Mouse (Mus musculus) E14TG2a.4 (cell line): ENCODE measurements around the gene Ebna1bp2.

Source experiments
- H3K27me3 ChIP-seq: 2 replicates; pipeline ENCODE4 v1.6.1; 2014; ENCODE audit warnings: low read length, control low read depth; ENCODE audit not compliant: insufficient read depth
- H3K36me3 ChIP-seq: 2 replicates; pipeline ENCODE4 v1.6.1; 2014; ENCODE audit warnings: low read length, control low read depth; ENCODE audit not compliant: insufficient read depth
- H3K4me1 ChIP-seq: replicated peaks from 2 replicates; pipeline ENCODE4 v1.6.1; 2014; ENCODE audit warnings: low read depth, low read length, control low read depth
- H3K4me3 ChIP-seq: replicated peaks from 2 replicates; pipeline ENCODE4 v1.5.1; 2014; ENCODE audit warnings: mild to moderate bottlenecking, low read length
- H3K9me3 ChIP-seq: 2 replicates; pipeline ENCODE4 v1.6.1; 2014; ENCODE audit warnings: low read length, control low read depth
- CTCF ChIP-seq: conservative IDR thresholded peaks from 2 replicates; pipeline ENCODE4 v1.5.1; 2014; ENCODE audit warnings: low read length
- NANOG ChIP-seq: IDR thresholded peaks from 2 replicates; pipeline ENCODE4 v1.6.1; 2014; ENCODE audit warnings: borderline replicate concordance, low read length, mixed read lengths
- POU5F1 ChIP-seq: IDR thresholded peaks from 2 replicates; pipeline ENCODE4 v1.6.1; 2014; ENCODE audit warnings: low read length, borderline replicate concordance

The Ebna1bp2 gene

DNA sequence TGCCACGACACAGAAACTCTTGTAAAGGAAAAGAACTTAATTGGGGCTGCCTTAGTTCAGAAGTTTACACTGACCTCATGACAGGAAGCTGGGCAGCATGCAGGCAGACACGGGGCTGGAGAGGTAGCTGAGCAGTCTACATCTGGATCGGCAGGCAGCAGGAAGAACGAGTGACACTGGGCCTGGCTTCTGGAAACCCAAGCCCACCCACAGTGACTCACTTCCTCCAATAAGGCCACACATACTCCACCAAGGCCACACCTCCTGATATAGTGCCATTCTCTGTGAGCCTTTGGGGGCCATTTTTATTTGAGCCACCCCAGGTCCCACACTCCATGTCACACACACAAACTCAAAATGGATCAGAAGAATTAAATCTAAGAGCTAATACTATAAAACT lies 16.5 kb upstream of the Ebna1bp2 start:
- H3K9me3 ChIP-seq: peaks cover 21% of the 10 kb centered on the region
- peaks cover 8% of the 10 kb centered on the region for H3K4me1 ChIP-seq
- peaks cover 15% of the 10 kb centered on the region for H3K27me3 ChIP-seq
- TF ChIP-seq CTCF (no peak), NANOG (no peak), POU5F1 (no peak)
- H3K4me3 ChIP-seq: no peak overlapping the region
- H3K36me3 ChIP-seq: no peaks in the 10 kb centered on the region

DNA sequence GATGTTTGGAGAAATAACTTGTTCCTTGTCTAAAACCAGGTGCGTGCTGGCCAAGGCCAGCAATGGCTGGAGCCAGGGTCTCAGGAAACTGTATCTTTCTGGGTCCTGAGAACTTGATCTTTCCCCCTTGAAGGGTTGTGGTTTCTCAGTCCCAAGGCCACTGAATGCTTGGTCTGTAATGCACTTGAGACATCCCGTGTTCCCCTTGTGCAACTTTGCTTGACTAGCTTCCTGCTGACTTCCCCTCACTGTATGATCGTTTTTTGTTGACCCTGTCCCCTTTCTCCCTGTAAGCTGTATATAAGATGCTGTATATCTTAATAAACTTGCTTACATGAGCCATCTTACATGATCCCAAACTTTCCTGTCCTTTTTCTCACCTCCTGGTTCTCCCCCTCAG lies 10.8 kb upstream of the Ebna1bp2 start:
- Histone ChIP-seq H3K4me1 (peaks cover 5% of the 10 kb centered on the region; the same call in 1 of the 2 replicates), H3K4me3 (no peak overlapping the region), H3K9me3 (no peaks in the 10 kb centered on the region), H3K27me3 (peaks cover 26% of the 10 kb centered on the region), H3K36me3 (no peaks in the 10 kb centered on the region)
- TF ChIP-seq CTCF (no peak), POU5F1 (no peak), NANOG (no peak)

- peaks cover 5% of the 10 kb centered on the region; the same call in 1 of the 2 replicates for H3K4me1 ChIP-seq
- no peak overlapping the region for H3K4me3 ChIP-seq
- peaks cover 27% of the 10 kb centered on the region for H3K27me3 ChIP-seq
- no peaks in the 10 kb centered on the region for H3K9me3 ChIP-seq
- TF ChIP-seq POU5F1: no peak
- TF ChIP-seq CTCF: peak; percentile 89
- no peak for TF ChIP-seq NANOG
- no peaks in the 10 kb centered on the region for H3K36me3 ChIP-seq
Measured at GRCm38 (mm10) chr4:118612619-118613018, 8.0 kb upstream of the Ebna1bp2 start.

DNA sequence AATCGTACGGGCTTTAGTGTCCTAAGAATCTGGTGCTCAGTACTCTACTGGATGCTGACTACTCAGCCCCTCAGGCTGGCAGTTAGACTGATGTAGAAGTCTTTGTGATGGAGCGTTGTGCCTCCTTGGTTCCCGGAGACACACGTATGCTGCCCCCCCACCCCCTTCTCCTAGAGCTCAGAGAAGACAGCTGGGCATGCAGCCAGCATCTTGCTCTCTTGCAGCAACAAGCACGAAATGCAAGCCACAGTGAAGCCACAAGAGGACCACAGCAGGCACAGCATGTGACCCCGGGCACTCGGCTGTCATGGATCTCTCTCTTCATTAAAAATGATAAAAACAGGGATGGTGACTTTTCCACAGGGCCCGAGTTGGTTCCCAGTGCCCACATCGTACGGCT lies 5.2 kb upstream of the Ebna1bp2 start:
- Histone ChIP-seq H3K4me3 (no peak overlapping the region), H3K4me1 (peaks cover 8% of the 10 kb centered on the region; the same call in 1 of the 2 replicates), H3K36me3 (no peaks in the 10 kb centered on the region), H3K9me3 (no peaks in the 10 kb centered on the region), H3K27me3 (peaks cover 10% of the 10 kb centered on the region; the same call in 1 of the 2 replicates)
- no peak for TF ChIP-seq NANOG
- TF ChIP-seq POU5F1: no peak
- TF ChIP-seq CTCF: no peak

GRCm38 (mm10) chr4:118620967-118621320 lies 345 bp downstream of the Ebna1bp2 start:
- Histone ChIP-seq H3K4me3 (peak overlapping the region; percentile 93), H3K4me1 (peaks cover 42% of the 10 kb centered on the region), H3K9me3 (no peaks in the 10 kb centered on the region), H3K27me3 (0 out of 2 replicates have a peak, but pooled peaks cover 5% of the 10 kb centered on the region), H3K36me3 (peaks cover 42% of the 10 kb centered on the region)
- no peak for TF ChIP-seq POU5F1
- TF ChIP-seq NANOG: no peak
- no peak for TF ChIP-seq CTCF

- Histone ChIP-seq H3K4me3 (peak overlapping the region; percentile 93), H3K27me3 (0 out of 2 replicates have a peak, but pooled peaks cover under 1% of the 10 kb centered on the region), H3K9me3 (no peaks in the 10 kb centered on the region), H3K4me1 (peaks cover 44% of the 10 kb centered on the region), H3K36me3 (peaks cover 51% of the 10 kb centered on the region)
- TF ChIP-seq CTCF: no peak
- no peak for TF ChIP-seq NANOG
- TF ChIP-seq POU5F1: no peak
Measured at GRCm38 (mm10) chr4:118621781-118622180, 1.2 kb downstream of the Ebna1bp2 start.

DNA sequence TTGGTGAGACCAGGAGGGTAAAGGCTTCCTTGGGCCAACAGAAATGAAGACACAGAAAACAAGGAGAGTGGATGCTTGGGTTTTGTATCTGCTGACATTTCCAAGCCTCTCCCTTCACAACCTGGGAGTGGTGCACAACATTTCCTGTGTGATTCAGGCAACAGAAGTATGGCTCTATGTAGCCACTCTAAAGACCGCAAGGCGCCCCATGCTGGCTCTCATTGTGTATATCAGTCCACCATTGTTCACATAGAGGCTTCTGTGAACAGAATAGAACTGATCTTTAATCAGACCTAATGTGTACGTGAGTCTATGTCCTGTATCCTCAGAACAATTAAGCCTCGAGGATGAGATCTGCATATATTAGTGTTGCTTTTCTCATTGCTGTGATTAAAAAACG lies 9.7 kb downstream of the Ebna1bp2 start:
- Histone ChIP-seq H3K4me1 (peaks cover 37% of the 10 kb centered on the region), H3K36me3 (peaks cover 40% of the 10 kb centered on the region), H3K9me3 (no peaks in the 10 kb centered on the region), H3K27me3 (no peaks in the 10 kb centered on the region), H3K4me3 (no peak overlapping the region)
- TF ChIP-seq POU5F1 (no peak), NANOG (peak; percentile 29; the same call in 1 of the 2 replicates), CTCF (no peak)

GRCm38 (mm10) chr4:118642346-118643190 lies 22.0 kb downstream of the Ebna1bp2 start:
- Histone ChIP-seq H3K4me1 (no peaks in the 10 kb centered on the region), H3K36me3 (no peaks in the 10 kb centered on the region), H3K4me3 (no peak overlapping the region), H3K9me3 (no peaks in the 10 kb centered on the region), H3K27me3 (no peaks in the 10 kb centered on the region)
- no peak for TF ChIP-seq NANOG
- TF ChIP-seq CTCF: no peak
- TF ChIP-seq POU5F1: no peak

- H3K36me3 ChIP-seq: no peaks in the 10 kb centered on the region
- H3K27me3 ChIP-seq: no peaks in the 10 kb centered on the region
- peak; percentile 38 for TF ChIP-seq CTCF
- TF ChIP-seq POU5F1: no peak
- no peaks in the 10 kb centered on the region for H3K4me1 ChIP-seq
- no peaks in the 10 kb centered on the region for H3K9me3 ChIP-seq
- H3K4me3 ChIP-seq: no peak overlapping the region
Measured at GRCm38 (mm10) chr4:118645234-118645633, 24.6 kb downstream of the Ebna1bp2 start.
